Mouse (Mus musculus): ENCODE results near the gene Col12a1. TPM values are rescaled to one million over a fixed set of nuclear protein-coding genes. Genes with fewer than 3 reads are reported as not detected.
A peak's percentile ranks its signal among the peaks of the same experiment; 100 is the strongest.

Gene Col12a1
- 10 to 100 TPM; 10.9 to 15.5 TPM for total RNA-seq (2021)
- long read RNA-seq, partial matches to known transcripts = 2 of 5 reads
- long read RNA-seq, other reads (novel, unspliced or antisense) = 1 of 5 reads

- peak; percentile 43 to 45 for DNase-seq (ENCODE audit: low spot score in 2 of 2)
These were observed at the start of gene Col12a1 for GRCm38 (mm10) chr9:79718481-79719370. TSS of gene Col12a1 (minus strand) at chr9:79718831.

- no peak for DNase-seq (ENCODE audit: low spot score in 2 of 2)
These were observed 48.4 kb upstream of the Col12a1 start for GRCm38 (mm10) chr9:79766991-79767545.

- DNase-seq (ENCODE audit: low spot score in 2 of 2) = no peak
These were observed 46.7 kb upstream of the Col12a1 start for GRCm38 (mm10) chr9:79765329-79765728.

- no peak for DNase-seq (ENCODE audit: low spot score in 2 of 2)
These were observed 43.9 kb upstream of the Col12a1 start for GRCm38 (mm10) chr9:79762519-79762918.

GRCm38 (mm10) chr9:79760076-79760475, 41.4 kb upstream of the Col12a1 start:
- peak; percentile 15 to 16 for DNase-seq (ENCODE audit: low spot score in 2 of 2)

GRCm38 (mm10) chr9:79759385-79760005, 40.9 kb upstream of the Col12a1 start, which contains the start of gene Cox7a2:
TSS of gene Cox7a2 (minus strand) at chr9:79759878.
- peak; percentile 90 to 93 for DNase-seq (ENCODE audit: low spot score in 2 of 2)

- DNase-seq (ENCODE audit: low spot score in 2 of 2) = no peak
These were observed 36.7 kb upstream of the Col12a1 start for GRCm38 (mm10) chr9:79755311-79755710.

GRCm38 (mm10) chr9:79751846-79752245, 33.2 kb upstream of the Col12a1 start:
- no peak for DNase-seq (ENCODE audit: low spot score in 2 of 2)

- DNase-seq (ENCODE audit: low spot score in 2 of 2) = no peak
These were observed 32.1 kb upstream of the Col12a1 start for GRCm38 (mm10) chr9:79750709-79751108.

- DNase-seq (ENCODE audit: low spot score in 2 of 2) = no peak
These were observed 26.4 kb upstream of the Col12a1 start for GRCm38 (mm10) chr9:79745036-79745435.

GRCm38 (mm10) chr9:79735608-79736007, 17.0 kb upstream of the Col12a1 start:
- DNase-seq (ENCODE audit: low spot score in 2 of 2) = no peak

GRCm38 (mm10) chr9:79730301-79730700, 11.7 kb upstream of the Col12a1 start:
- DNase-seq (ENCODE audit: low spot score in 2 of 2) = no peak

GRCm38 (mm10) chr9:79723090-79723489, 4.5 kb upstream of the Col12a1 start:
- peak; percentile 10 to 24 for DNase-seq (ENCODE audit: low spot score in 2 of 2)

- DNase-seq (ENCODE audit: low spot score in 2 of 2) = peak; percentile 70 to 78
These were observed 2.4 kb upstream of the Col12a1 start for GRCm38 (mm10) chr9:79721056-79721455.

GRCm38 (mm10) chr9:79720143-79720542, 1.5 kb upstream of the Col12a1 start:
- peak in 1 of 2 experiments; percentile 10 for DNase-seq (ENCODE audit: low spot score in 2 of 2)

GRCm38 (mm10) chr9:79719451-79719850, 820 bp upstream of the Col12a1 start:
- peak in 1 of 2 experiments; percentile 10 for DNase-seq (ENCODE audit: low spot score in 2 of 2)

GRCm38 (mm10) chr9:79717836-79718475, 675 bp downstream of the Col12a1 start:
- DNase-seq (ENCODE audit: low spot score in 2 of 2) = peak; percentile 21 to 38

GRCm38 (mm10) chr9:79716909-79717835, 1.5 kb downstream of the Col12a1 start:
- DNase-seq (ENCODE audit: low spot score in 2 of 2) = peak; percentile 86 to 87

- DNase-seq (ENCODE audit: low spot score in 2 of 2) = peak; percentile 11 to 27
These were observed 2.1 kb downstream of the Col12a1 start for GRCm38 (mm10) chr9:79716496-79716895.

GRCm38 (mm10) chr9:79714471-79715045, 4.1 kb downstream of the Col12a1 start:
- DNase-seq (ENCODE audit: low spot score in 2 of 2) = peak; percentile 71 to 79

All from layer of hippocampus, postnatal 10 days (tissue).